Mouse (Mus musculus) limb, embryonic 14.5 days (tissue): ENCODE results near the gene Tmeff2. TPM values are rescaled to one million over a fixed set of nuclear protein-coding genes. Genes with fewer than 3 reads are reported as not detected.

ENCODE experiments used
- ATAC-seq: fragments of 200-750 bp; cut with Nextera tagmentation; 2 replicates; pipeline ENCODE4 v1.8.0; 2017; ENCODE audit warnings: low read depth, moderate number of reproducible peaks, moderate TSS enrichment; ENCODE audit not compliant: low FRiP score
- DNase-seq: peaks from one replicate; pipeline ENCODE4 v3.0.0-alpha.2; 2015; ENCODE audit warnings: low spot score
- H3K27ac ChIP-seq: fragments of 300-500 bp; sonication (generic); replicated peaks from 2 replicates; pipeline ENCODE4 v1.5.1; 2014; ENCODE audit warnings: low read depth, mild to moderate bottlenecking, low read length, moderate library complexity, mixed read lengths
- H3K27me3 ChIP-seq: fragments of 300-500 bp; sonication (generic); 2 replicates; pipeline ENCODE4 v1.6.1; 2014; ENCODE audit warnings: low read length, mixed read lengths; ENCODE audit not compliant: control insufficient read depth, insufficient read depth
- H3K36me3 ChIP-seq: fragments of 300-500 bp; sonication (generic); 2 replicates; pipeline ENCODE4 v1.6.1; 2014; ENCODE audit warnings: mild to moderate bottlenecking, low read length, moderate library complexity, mixed read lengths; ENCODE audit not compliant: control insufficient read depth, insufficient read depth
- H3K4me1 ChIP-seq: fragments of 300-500 bp; sonication (generic); 2 replicates; pipeline ENCODE4 v1.6.1; 2014; ENCODE audit warnings: antibody characterized with exemption, low read length, mixed read lengths; ENCODE audit not compliant: control insufficient read depth, insufficient read depth
- H3K4me2 ChIP-seq: fragments of 300-500 bp; sonication (generic); replicated peaks from 2 replicates; pipeline ENCODE4 v1.6.1; 2014; ENCODE audit warnings: low read depth, mild to moderate bottlenecking, low read length, moderate library complexity; ENCODE audit not compliant: severe bottlenecking
- H3K4me3 ChIP-seq: fragments of 300-500 bp; sonication (generic); replicated peaks from 2 replicates; pipeline ENCODE4 v1.5.1; 2014; ENCODE audit warnings: low read length
- H3K9ac ChIP-seq: fragments of 300-500 bp; sonication (generic); 2 replicates; pipeline ENCODE4 v1.6.1; 2014; ENCODE audit warnings: mild to moderate bottlenecking, low read depth, low read length, moderate library complexity; ENCODE audit not compliant: severe bottlenecking
- H3K9me3 ChIP-seq: fragments of 300-500 bp; sonication (generic); 2 replicates; pipeline ENCODE4 v1.6.1; 2016; ENCODE audit warnings: low read length; ENCODE audit not compliant: control insufficient read depth
- POLR2A ChIP-seq: fragments of 200-500 bp; IDR thresholded peaks from 2 replicates; pipeline ENCODE4 v1.8.0; 2012; ENCODE audit warnings: inconsistent platforms, mild to moderate bottlenecking, moderate library complexity, borderline replicate concordance; ENCODE audit not compliant: insufficient read depth, insufficient read length; ENCODE audit errors: extremely low read depth
- WGBS: fragments of 180-500 bp; shearing (Covaris S2); extraction: QIAGEN DNeasy Blood & Tissue Kit; methylation state at CpG from one replicate; pipeline ENCODE4 v1.1.7; 2014; 5-methylcytosine and 5-hydroxymethylcytosine counted together
- polyA plus RNA-seq, 2 experiments: library from polyadenylated mRNA; depleted of rRNA in 1 of 2; stranded (reverse) in 1 of 2; unstranded in 1 of 2; fragments of >200 nt; fragmentation: Nextera tagmentation in 1 of 2; extraction: Ambion mirVana in 1 of 2; gene quantifications; 2 replicates each; pipeline versions ENCODE4 v1.2.1 to v1.2.3; 2012 to 2014

Gene Tmeff2
- polyA plus RNA-seq, 2 experiments = 18.0 to 23.3 TPM

DNA sequence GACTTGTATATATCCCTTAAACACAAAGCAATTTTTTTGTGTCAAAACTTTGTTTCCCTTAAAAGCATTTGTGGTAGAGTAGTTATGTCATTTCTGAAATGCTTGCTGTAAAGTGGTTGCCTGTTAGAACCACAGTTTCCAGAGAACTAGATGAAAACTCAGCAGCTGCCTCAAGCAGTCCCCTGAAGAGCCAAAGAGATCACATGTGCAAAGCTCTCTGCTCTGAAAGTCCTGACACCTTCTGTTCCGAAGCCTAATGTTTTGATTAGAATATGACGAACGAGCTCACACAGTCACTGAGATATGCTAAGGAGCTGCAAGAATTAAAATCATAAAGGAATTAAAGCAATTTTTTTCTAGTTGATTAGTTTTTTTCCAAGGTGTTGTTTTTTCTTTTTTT is 107.9 kb downstream of the Tmeff2 start:
- H3K4me1 ChIP-seq = no peaks in the 10 kb centered on the region
- no peak overlapping the region for H3K4me2 ChIP-seq
- no peak overlapping the region for H3K4me3 ChIP-seq
- no peak overlapping the region for H3K27ac ChIP-seq
- H3K27me3 ChIP-seq = no peaks in the 10 kb centered on the region
- DNase-seq = no peak
- ATAC-seq = no peak
- WGBS = 78% methylated on average over 3 of the region's 3 CpGs
- TF ChIP-seq POLR2A = no peak
- H3K9ac ChIP-seq = no peak overlapping the region
- H3K36me3 ChIP-seq = no peaks in the 10 kb centered on the region
- H3K9me3 ChIP-seq = no peaks in the 10 kb centered on the region

- H3K36me3 ChIP-seq = no peaks in the 10 kb centered on the region
- H3K4me2 ChIP-seq = no peak overlapping the region
- H3K9me3 ChIP-seq = no peaks in the 10 kb centered on the region
- no peak overlapping the region for H3K27ac ChIP-seq
- H3K27me3 ChIP-seq = no peaks in the 10 kb centered on the region
- no peak for ATAC-seq
- no peaks in the 10 kb centered on the region for H3K4me1 ChIP-seq
- H3K4me3 ChIP-seq = no peak overlapping the region
- no peak overlapping the region for H3K9ac ChIP-seq
- no peak for TF ChIP-seq POLR2A
- WGBS = 71% methylated on average over 5 of the region's 5 CpGs
- no peak for DNase-seq
Observed at GRCm38 (mm10) chr1:51040249-51040648, 139.8 kb downstream of the Tmeff2 start.

GRCm38 (mm10) chr1:51044810-51045209 is 144.4 kb downstream of the Tmeff2 start:
- H3K9me3 ChIP-seq = no peaks in the 10 kb centered on the region
- no peak overlapping the region for H3K27ac ChIP-seq

DNA sequence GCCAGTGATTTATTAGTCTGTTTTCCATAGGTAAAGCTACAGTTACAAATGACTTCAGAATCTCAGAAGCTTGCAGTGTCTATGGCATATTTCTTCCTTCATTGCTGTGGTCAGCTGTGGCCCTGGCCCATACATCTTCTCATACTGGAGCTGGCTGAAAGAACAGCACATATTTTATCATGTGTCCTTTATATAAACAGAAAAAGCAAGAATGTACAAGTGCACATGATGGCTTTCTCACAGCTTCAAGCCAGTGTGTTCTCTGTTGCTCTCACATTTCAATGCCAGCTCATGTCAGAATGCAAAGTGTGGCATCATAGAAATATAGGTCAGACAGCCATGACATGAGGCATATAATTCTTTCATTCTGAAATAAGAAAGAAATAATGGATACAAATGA is 164.1 kb downstream of the Tmeff2 start:
- Histone ChIP-seq H3K4me1 (no peaks in the 10 kb centered on the region), H3K9me3 (no peaks in the 10 kb centered on the region), H3K36me3 (no peaks in the 10 kb centered on the region), H3K4me2 (no peak overlapping the region), H3K9ac (no peak overlapping the region), H3K4me3 (no peak overlapping the region), H3K27me3 (no peaks in the 10 kb centered on the region), H3K27ac (no peak overlapping the region)
- DNase-seq = no peak
- ATAC-seq = no peak
- no peak for TF ChIP-seq POLR2A

More at GRCm38 (mm10) chr1:51044810-51045209, 144.4 kb downstream of the Tmeff2 start:
- Histone ChIP-seq H3K4me3 (no peak overlapping the region), H3K4me2 (no peak overlapping the region), H3K36me3 (no peaks in the 10 kb centered on the region), H3K4me1 (no peaks in the 10 kb centered on the region), H3K9ac (no peak overlapping the region), H3K27me3 (no peaks in the 10 kb centered on the region)
- 93% methylated on average over 7 of the region's 7 CpGs for WGBS
- DNase-seq = no peak
- TF ChIP-seq POLR2A = no peak
- ATAC-seq = no peak

DNA sequence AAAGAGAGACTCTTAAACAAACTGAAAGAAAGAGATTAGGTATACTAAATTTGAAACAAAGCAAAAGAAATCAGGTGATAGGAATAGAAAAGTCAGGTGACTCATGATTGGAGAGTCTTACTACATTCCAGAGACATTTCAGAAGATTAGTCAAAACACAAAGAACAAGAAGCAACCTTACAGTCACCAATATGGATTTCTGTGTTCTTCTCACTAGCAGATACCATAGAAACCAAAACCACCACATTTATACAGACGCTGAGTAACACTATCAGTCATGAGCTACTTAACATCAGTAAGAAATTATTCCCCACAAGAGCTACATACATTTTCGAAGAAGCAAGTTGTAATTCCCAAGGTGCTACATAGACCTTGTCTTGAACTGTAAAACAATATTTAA is 165.2 kb downstream of the Tmeff2 start:
- no peak for ATAC-seq
- H3K4me3 ChIP-seq = no peak overlapping the region
- no peaks in the 10 kb centered on the region for H3K4me1 ChIP-seq
- H3K4me2 ChIP-seq = no peak overlapping the region
- WGBS = 87% methylated on average over 2 of the region's 2 CpGs
- H3K36me3 ChIP-seq = no peaks in the 10 kb centered on the region
- H3K9me3 ChIP-seq = no peaks in the 10 kb centered on the region
- no peak overlapping the region for H3K9ac ChIP-seq
- no peak overlapping the region for H3K27ac ChIP-seq
- no peaks in the 10 kb centered on the region for H3K27me3 ChIP-seq
- DNase-seq = no peak
- TF ChIP-seq POLR2A = no peak

GRCm38 (mm10) chr1:51068814-51069213 is 168.4 kb downstream of the Tmeff2 start:
- H3K36me3 ChIP-seq = no peaks in the 10 kb centered on the region
- H3K4me3 ChIP-seq = no peak overlapping the region
- WGBS = 78% methylated on average over 3 of the region's 3 CpGs
- DNase-seq (no peak), ATAC-seq (no peak)
- H3K9ac ChIP-seq = no peak overlapping the region
- no peaks in the 10 kb centered on the region for H3K4me1 ChIP-seq
- no peak overlapping the region for H3K4me2 ChIP-seq
- no peaks in the 10 kb centered on the region for H3K27me3 ChIP-seq
- no peaks in the 10 kb centered on the region for H3K9me3 ChIP-seq
- no peak overlapping the region for H3K27ac ChIP-seq
- TF ChIP-seq POLR2A = no peak
